Mouse (Mus musculus) right cerebral cortex, adult 2 months (tissue): ENCODE measurements around the gene Fgfr2.
A peak's percentile ranks its signal among the peaks of the same experiment; 100 is the strongest.

Experiments
- DNase-seq, 2 experiments: peaks; one replicate each; pipeline ENCODE4 v3.0.0; 2021 to 2022; ENCODE audit warnings: low spot score in 2 of 2

Fgfr2 gene

GRCm38 (mm10) chr7:130578607-130579006 is 2544.5 kb downstream of the Fgfr2 start:
- no peak for DNase-seq

DNA sequence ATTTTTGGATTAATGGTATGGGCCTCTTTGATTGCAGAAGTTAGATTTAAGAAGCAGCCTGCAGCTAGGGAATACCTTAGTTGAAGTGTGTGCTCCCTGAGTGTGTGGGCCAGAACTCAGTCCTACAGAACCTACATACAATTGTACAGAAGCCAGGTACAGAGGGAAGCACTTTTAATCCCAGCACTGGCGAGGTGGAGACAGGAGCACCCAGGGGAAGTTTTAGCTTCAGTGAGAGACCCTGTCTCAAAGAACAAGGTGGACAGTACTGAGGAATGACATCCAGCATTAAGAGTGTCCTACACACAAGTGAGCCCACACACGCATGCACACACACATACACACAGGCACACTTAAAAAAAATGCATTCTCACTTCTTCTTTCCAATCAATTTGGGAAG is 2545.1 kb downstream of the Fgfr2 start:
- no peak for DNase-seq

DNA sequence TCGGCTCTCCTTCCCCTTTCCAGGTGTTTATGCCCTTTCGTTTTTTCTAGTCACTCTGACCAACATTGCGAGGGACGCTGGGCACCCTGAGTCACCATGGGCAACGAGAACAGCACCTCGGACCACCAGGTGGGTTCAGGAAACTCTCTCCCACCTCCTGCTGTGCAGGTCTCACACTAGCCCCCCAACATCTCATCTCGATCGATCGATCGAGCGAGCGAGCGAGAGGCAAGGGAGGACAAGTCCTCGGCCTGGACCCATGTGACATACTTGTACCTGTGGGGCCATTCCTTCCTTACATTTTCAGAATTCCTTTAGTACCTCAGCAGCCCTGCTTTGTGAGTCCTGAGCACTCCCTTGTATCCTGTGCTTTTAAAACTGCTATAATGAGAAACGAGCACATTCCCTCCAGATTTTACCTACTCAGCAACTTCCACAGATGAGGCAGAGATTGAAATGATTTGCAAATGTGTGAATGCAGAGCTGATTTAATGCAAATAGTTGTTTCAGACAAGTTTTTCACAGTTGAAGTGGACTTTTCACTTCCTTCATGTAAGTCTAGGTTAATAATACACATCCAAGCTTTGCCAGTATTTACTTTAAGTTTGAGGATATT is 2545.7 kb downstream of the Fgfr2 start, which contains the start of gene Tacc2:
Tacc2 (plus strand) TSS at position 51 of the 616 bp plus-strand sequence.
- no peak for DNase-seq

GRCm38 (mm10) chr7:130576981-130577380 is 2546.2 kb downstream of the Fgfr2 start:
- DNase-seq = no peak

DNA sequence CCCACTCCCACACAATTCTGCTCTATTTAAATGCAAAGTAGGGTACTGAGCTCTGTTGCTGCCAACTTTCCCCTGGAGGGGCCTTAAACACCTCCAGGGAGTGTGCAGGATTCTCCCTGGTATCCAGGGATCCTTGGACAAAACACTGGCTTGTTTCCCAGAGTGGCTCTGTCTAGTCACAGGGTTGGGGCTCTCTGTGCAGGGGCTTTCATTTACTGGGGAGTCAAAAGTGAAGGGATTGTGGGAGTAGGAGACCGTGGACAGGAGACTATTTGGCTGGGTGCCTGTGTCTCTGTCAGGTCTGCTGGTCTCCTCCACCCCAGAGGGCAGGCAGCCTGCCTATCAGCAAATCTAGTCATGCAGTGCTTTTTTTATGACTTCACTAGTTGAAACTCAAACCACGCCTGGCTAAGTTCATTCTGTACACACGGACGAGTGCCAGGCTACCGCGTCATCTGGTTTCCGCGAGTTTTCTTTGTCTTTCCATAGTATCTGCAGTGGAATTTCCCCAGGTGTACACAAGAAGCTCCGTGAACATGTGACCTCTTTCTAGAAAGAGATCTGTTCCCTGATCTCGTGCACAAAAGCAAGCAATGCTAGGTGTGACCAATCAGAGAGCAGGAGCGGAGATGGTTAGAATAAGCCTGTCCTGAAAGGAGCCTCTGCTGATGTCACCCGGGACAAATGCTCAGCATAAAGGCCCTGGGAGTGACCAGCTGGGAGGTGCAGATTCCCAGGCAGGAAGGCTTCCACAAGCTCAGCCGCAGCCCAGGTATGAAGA is 2548.7 kb downstream of the Fgfr2 start:
- DNase-seq = no peak

DNA sequence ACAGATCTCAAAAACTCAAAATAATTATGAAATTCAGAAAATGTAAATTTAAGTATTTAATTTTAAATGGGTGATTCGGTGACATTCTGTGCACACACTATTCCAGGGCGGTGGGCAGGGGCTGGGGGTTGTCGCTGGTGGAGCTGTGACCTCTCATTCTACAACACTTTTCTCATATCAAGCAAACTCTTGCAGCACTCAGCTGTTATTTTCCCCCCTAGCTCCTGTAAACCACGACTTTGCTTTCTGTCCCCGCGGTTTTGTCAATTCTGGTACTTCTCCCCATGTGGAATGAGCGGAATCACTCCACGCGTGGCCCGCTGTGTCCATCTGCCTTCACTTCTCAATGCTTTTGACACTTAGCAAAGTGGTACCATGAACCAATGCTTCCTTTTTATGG is 2549.4 kb downstream of the Fgfr2 start:
- DNase-seq = no peak

DNA sequence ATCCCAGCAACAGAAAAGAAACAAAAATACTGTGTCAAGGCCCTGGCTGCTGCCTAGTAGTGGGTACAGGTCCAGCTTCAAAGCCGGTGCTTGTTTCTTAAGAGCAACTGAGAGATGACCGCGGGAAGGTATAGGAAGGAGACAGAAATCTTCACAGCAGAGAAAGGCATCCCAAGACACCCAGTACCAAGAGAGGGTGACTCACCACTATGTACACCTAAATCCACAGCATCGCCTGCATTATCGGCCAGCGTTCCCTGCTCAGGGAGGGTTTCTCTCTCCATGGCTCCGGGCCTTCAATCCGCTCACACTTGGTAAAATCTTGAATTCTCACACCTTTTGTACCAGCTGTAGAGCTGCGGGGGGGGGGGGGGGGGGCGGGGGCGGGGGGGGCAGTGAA is 2550.3 kb downstream of the Fgfr2 start, which contains the start of gene Nsmce4a:
Nsmce4a (minus strand) TSS at position 298 of the 400 bp plus-strand sequence.
- DNase-seq = no peak

DNA sequence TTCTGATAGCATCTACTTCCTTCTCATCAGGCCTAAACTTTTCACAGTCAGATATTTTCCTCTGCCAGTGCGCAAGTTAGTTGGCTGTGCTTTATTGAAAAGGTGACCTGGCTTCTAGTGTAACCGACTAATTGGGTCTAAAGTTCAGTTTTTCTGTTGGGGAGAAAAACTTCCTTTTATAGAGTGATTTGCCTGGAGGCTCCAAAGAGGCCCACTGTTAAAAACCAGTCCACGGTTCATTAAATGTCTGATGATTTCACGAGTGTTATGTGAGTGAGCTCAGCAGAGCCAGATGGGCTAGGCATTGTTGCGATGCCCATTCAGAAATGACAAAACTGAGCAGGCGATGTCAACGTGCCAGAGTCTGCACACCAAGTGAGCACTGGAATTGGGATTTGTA is 2552.7 kb downstream of the Fgfr2 start:
- DNase-seq = no peak

DNA sequence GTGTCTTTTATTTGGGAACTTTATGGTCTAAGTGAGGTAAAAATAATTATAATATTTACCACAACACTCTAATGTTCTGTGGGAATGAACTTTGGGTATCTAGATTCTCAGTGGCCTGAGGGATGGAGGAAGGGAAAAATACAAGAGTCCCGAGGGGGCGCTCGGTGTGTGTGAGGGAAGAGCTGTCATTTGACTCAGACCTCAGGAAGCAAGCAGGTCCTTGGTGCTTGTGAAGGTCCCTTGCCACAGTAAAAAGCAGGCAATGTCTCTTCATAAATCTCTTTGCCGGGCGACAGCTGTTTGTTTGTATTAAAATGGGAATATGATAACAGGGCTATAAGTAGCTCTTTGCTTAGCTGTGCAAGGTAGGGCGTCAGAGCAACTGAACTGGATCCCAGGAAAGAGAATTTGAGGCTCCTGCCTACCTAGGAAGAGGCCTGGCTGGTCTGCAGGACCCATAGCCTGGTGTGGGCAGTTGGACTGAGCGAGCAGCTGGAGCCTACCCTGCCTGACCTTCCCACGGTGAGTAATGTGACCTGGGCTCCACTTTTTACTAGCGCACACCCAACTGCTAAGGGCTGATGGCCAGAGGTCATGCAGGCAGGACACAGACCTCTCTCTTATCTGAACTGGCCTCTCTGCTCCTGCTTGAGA is 2554.2 kb downstream of the Fgfr2 start:
- no peak for DNase-seq

DNA sequence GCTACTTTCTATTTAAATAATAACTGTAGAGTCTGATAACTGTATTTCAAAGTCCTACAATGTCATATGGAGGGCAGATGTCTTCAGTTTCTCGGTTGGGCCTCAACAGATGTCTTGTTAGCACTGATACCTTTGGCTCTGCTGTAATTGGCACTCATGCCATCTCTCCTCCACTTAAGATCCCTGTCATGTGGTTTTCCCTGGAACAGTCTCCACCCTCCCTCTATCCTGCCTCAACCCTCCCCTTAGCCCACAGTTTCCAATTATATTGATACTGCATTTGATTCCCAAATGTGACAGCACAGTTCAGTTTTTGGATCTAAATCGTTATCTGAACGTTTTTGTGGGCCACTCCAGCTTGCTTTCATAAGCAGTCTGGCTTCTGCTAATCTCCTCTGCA is 2558.6 kb downstream of the Fgfr2 start:
- DNase-seq = no peak

GRCm38 (mm10) chr7:130563880-130564279 is 2559.3 kb downstream of the Fgfr2 start:
- DNase-seq = no peak

DNA sequence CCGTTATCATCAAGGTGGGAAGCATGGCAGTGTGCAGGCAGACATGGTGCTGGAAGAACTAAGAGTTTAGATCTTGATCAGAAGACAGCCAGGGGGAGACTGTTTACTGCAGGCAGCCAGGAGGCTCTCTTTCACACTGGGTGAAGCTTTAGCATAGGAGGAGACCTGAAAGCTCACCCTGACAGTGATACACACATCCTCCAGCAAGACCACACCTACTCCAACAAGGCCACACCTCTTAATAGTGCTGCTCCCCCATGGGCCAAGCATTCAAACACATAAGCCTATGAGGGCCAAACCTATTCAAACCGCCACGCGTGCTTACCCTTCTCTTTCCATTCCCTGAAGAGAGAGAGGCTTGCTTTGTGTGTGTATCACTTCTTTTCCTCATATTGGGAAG is 2559.9 kb downstream of the Fgfr2 start:
- no peak for DNase-seq

- DNase-seq = no peak
Measured at GRCm38 (mm10) chr7:130560933-130561332, 2562.2 kb downstream of the Fgfr2 start.

DNA sequence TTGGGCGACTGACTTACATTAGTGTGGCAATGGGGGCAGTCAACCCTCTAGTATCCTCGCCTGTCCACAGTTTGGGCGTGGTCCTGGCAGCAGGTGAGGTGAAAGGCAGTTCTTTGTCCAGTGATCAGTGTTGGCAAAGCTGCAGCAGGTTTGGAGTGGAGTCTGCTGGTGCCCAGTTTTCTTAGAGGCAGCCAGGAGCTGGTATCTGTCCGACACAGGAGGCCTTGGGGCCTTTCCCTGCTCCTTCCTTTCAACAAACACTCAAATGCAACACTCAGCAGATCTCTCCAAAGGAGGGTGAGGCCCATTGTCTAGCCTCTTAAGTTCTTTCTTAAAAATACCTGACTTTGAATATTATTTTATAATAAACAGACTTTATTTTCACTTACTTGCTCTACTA is 2564.6 kb downstream of the Fgfr2 start:
- no peak for DNase-seq

- DNase-seq = no peak
Measured at GRCm38 (mm10) chr7:130555597-130555996, 2567.6 kb downstream of the Fgfr2 start.

DNA sequence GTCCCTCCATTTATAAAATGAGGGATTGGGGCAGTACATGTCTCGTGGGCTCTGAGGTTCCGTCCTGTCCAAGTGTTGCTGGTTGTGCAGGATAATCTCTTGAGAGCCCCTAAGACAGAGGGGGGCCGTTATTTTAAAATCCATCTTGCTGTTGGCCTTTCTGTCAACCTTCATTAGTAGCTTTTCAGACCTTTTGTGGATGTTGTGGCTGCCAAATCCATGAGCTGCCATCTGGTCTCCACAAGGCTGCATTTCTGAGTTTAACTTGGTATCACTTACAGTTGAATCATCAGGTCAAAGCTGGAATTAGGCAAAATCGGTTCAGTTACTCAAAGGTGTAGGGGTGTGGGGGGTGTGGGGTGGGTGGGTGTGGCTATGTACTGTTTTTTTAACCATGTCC is 2569.8 kb downstream of the Fgfr2 start:
- DNase-seq = no peak

DNA sequence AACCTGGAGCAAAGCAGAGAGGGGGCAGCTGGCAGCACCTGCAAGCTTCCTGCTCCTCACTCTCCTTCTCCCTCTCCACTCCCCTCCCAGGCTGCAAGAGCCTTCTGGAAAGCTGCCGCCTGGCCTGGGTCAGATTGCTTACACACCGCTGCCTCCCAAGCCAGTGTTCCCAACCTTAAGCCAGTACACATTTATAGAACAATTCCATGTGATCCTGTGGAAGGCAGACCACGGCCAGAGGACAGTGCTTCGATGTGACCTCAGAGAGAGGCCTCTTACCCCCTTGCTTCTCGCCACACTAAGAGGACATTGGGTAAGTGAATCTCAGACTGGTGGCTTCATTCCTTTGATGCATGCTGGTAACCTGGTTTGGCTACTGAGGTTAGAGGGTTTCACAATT is 2570.4 kb downstream of the Fgfr2 start:
- DNase-seq = no peak

DNA sequence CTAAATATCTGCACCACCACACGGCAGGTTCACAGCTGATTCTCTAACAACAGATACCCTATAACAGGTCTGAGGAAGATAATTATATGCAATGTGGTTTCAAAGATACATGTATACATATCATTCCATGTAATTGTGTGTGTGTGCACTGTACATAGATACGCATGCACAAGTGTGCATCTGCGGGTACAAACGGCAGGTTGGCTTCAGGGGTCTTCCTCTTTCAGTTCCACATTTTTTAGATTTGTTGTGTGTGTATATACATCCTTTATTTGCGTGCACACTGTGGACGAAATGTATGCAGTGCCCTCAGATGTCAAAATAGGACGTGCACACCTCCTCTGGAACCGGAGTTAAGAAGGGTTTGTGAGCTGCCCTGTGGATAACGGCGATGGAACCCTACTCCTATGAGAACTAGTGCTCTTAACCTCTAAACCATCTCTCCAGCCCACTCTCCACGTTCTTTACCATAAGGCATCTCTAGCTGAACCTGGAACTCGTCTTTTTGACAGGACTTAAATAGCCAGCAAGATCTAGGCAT is 2575.4 kb downstream of the Fgfr2 start:
- no peak for DNase-seq

DNA sequence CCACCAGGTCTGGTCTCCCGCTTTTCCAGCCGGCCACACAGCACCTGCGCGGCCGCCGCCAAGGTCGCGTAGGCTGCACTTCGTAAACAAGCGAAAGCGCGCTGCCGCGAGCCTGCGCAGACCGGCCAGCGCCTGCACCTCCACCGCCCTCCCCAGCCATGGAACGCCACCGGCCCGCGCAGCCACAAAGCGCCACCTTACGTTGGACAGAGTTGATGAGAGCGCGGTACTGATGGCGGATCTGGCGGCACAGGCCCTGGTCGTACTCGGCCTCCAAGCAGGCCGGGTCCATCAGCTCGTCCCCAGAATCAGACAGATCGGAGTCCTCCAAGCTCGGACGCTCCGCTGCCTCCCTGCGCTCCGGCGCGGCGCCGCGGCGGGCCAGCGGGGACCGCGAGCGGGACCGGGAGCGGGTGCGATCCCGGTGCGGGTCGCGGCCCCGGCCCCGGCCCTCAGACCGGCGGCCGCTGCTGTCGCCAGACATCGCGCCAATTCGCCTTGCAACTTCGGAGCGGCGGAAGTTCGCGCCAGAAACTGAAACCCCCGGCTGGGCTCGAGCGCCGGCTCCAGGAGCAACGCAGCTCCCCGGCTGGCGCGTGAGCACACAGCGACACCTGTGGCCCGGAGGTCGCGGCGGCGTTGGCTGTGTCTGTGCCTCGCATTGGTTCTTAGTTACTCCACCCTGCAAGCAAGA is 2576.2 kb downstream of the Fgfr2 start:
- peak; percentile 92 for DNase-seq

DNA sequence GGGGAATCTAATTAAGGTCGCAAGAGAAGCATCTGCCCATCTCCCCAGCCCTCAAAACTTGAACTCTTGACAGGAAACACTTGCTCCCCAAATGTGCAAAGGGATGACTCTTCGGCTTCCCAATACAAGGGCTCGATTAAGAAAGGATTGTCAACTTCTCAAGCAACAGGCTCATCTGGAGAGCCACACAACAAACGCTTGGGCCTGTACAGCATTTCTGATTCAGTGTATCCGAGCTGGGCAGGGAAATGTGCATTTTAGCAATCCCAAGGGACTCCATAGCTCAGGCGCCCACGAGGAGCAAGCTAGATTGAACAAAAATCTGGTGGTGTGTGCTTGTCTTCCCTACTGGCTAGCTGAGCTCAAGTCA is 2576.7 kb downstream of the Fgfr2 start:
- DNase-seq = no peak

DNA sequence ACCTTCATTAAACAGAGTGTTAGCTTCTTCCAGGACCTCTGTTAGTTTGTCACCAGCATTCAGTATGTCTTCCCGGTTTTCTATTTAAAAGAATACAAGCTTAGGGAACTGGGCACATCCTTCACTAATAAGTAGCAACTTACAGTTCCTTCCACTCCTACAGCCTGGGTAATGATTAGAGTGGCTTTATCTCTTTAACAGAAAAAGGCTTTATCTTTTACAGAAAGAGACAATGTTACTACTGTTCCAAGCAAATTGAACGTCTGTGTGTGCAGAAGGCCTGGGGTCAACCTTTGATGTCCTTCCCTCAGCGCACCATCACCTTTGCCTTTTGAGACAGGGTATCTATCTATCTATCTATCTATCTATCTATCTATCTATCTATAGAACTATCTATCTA is 2577.3 kb downstream of the Fgfr2 start:
- no peak for DNase-seq

- DNase-seq = no peak
Measured at GRCm38 (mm10) chr7:130545401-130545800, 2577.7 kb downstream of the Fgfr2 start.
